Mouse (Mus musculus): Measurements from ENCODE around the gene Inafm2. TPM values are rescaled to one million over a fixed set of nuclear protein-coding genes. Genes with fewer than 3 reads are reported as not detected.

The Inafm2 gene
- polyA plus RNA-seq, 2 experiments, result 7.9 to 24.4 TPM

- ATAC-seq (ENCODE audit: low FRiP score, low read depth), result no peak
- Histone ChIP-seq H3K4me1 (ENCODE audit: control insufficient read depth, insufficient read depth, low read length) (peaks cover 20% of the 10 kb centered on the region), H3K27me3 (ENCODE audit: control insufficient read depth, insufficient read depth, low read length) (no peaks in the 10 kb centered on the region), H3K4me3 (replicated peaks; ENCODE audit: low read length) (no peak overlapping the region), H3K4me2 (replicated peaks; ENCODE audit: low read depth, low read length, severe bottlenecking) (no peak overlapping the region), H3K36me3 (ENCODE audit: control insufficient read depth, insufficient read depth, low read length) (no peaks in the 10 kb centered on the region), H3K9ac (ENCODE audit: low read depth, low read length, severe bottlenecking) (no peak overlapping the region), H3K27ac (replicated peaks; ENCODE audit: low read depth, low read length) (no peak overlapping the region), H3K9me3 (ENCODE audit: control insufficient read depth, low read length) (no peaks in the 10 kb centered on the region)
- no peak for TF ChIP-seq POLR2A (IDR thresholded peaks at IDR 0.05; ENCODE audit: borderline replicate concordance, extremely low read depth, insufficient read depth, insufficient read length)
- 75% methylated on average over 10 of the region's 10 CpGs for WGBS
- no peak for DNase-seq (ENCODE audit: low spot score)
Measured at GRCm38 (mm10) chr2:118766041-118767033, 20.8 kb downstream of the Inafm2 start.

DNA sequence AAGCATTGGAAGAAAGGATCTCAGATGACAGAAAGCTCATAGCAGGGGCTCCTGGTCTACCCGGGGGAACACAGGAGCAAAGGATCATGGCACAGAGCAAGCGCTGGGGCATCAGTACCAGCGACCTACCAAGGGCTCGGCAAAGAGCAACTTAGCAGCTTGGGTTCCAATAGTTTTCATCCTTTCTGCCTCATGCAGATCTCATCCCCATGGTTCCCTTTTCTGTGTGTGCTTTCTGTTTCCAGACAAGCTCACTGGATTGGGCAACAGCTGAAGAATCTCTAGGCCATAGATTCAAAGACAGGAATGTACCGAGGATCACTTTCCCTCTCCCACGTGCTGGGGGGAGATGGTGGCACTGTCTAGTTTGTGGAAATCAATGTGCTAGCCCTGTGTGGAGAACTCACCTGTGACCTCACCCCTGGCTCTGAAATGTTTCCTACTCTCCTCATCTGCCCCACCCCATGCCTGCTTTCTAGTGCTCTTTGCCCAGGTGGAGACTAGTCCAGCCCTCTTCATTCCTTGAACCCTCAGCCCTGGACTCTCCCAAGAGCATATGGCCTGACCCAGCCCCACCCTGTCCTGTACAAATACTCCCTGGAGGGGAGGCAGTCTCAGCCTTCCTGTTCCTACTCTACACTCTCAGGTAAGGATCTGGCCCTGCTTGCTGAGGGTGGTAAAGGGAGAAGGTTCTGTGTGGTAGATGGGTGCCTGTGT lies 26.8 kb downstream of the Inafm2 start, which contains the start of gene Phgr1:
Gene Phgr1, plus strand, starts transcription at position 612 of the 717 bp plus-strand sequence.
- DNase-seq (ENCODE audit: low spot score), result no peak
- Histone ChIP-seq H3K9ac (ENCODE audit: low read depth, low read length, severe bottlenecking) (no peak within 1 kb of the TSS), H3K4me3 (replicated peaks; ENCODE audit: low read length) (no peak within 1 kb of the TSS), H3K4me1 (ENCODE audit: control insufficient read depth, insufficient read depth, low read length) (no peaks in the 10 kb centered on the region), H3K9me3 (ENCODE audit: control insufficient read depth, low read length) (no peaks in the 10 kb centered on the region), H3K4me2 (replicated peaks; ENCODE audit: low read depth, low read length, severe bottlenecking) (no peak within 1 kb of the TSS), H3K27ac (replicated peaks; ENCODE audit: low read depth, low read length) (no peak within 1 kb of the TSS), H3K27me3 (ENCODE audit: control insufficient read depth, insufficient read depth, low read length) (no peaks in the 10 kb centered on the region), H3K36me3 (ENCODE audit: control insufficient read depth, insufficient read depth, low read length) (no peaks in the 10 kb centered on the region)
- 82% methylated on average over 6 of the region's 6 CpGs for WGBS
- no peak for TF ChIP-seq POLR2A (IDR thresholded peaks at IDR 0.05; ENCODE audit: borderline replicate concordance, extremely low read depth, insufficient read depth, insufficient read length)
- ATAC-seq (ENCODE audit: low FRiP score, low read depth), result no peak

- Histone ChIP-seq H3K9ac (ENCODE audit: low read depth, low read length, severe bottlenecking) (no peak overlapping the region), H3K36me3 (ENCODE audit: control insufficient read depth, insufficient read depth, low read length) (no peaks in the 10 kb centered on the region), H3K4me2 (replicated peaks; ENCODE audit: low read depth, low read length, severe bottlenecking) (no peak overlapping the region), H3K4me1 (ENCODE audit: control insufficient read depth, insufficient read depth, low read length) (peaks cover 4% of the 10 kb centered on the region; the same call in 1 of the 2 replicates), H3K27ac (replicated peaks; ENCODE audit: low read depth, low read length) (no peak overlapping the region), H3K4me3 (replicated peaks; ENCODE audit: low read length) (no peak overlapping the region), H3K27me3 (ENCODE audit: control insufficient read depth, insufficient read depth, low read length) (no peaks in the 10 kb centered on the region), H3K9me3 (ENCODE audit: control insufficient read depth, low read length) (no peaks in the 10 kb centered on the region)
- DNase-seq (ENCODE audit: low spot score) (no peak), ATAC-seq (ENCODE audit: low FRiP score, low read depth) (no peak)
- no peak for TF ChIP-seq POLR2A (IDR thresholded peaks at IDR 0.05; ENCODE audit: borderline replicate concordance, extremely low read depth, insufficient read depth, insufficient read length)
- 79% methylated on average over 2 of the region's 2 CpGs for WGBS
Measured at GRCm38 (mm10) chr2:118774536-118774935, 29.0 kb downstream of the Inafm2 start.

DNA sequence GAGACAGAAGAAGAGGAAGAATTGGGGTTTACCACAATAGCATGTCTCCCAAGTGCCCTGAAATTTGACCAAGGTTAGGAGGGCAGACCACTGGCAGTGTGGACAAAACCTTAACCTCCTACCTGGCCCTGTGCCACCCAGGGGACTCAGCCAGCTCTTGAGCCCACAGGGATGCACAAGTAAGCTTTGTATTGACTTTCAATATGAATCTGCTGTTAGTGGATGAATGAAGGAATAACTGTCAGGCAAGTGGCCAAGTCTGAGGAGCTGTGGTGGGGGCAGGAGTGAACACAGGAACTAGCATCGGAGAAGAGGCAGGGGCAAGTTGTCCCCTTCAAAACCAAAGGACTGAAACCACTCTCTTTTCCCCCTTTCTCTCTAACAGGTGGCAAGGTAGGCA lies 29.8 kb downstream of the Inafm2 start:
- H3K4me1 ChIP-seq (ENCODE audit: control insufficient read depth, insufficient read depth, low read length), result peaks cover 4% of the 10 kb centered on the region; the same call in 1 of the 2 replicates
- no peak overlapping the region for H3K9ac ChIP-seq (ENCODE audit: low read depth, low read length, severe bottlenecking)
- H3K27ac ChIP-seq (replicated peaks; ENCODE audit: low read depth, low read length), result no peak overlapping the region
- WGBS, result 44% methylated on average over 1 of the region's 1 CpGs
- H3K9me3 ChIP-seq (ENCODE audit: control insufficient read depth, low read length), result no peaks in the 10 kb centered on the region
- no peak overlapping the region for H3K4me2 ChIP-seq (replicated peaks; ENCODE audit: low read depth, low read length, severe bottlenecking)
- no peak overlapping the region for H3K4me3 ChIP-seq (replicated peaks; ENCODE audit: low read length)
- DNase-seq (ENCODE audit: low spot score) (no peak), ATAC-seq (ENCODE audit: low FRiP score, low read depth) (no peak)
- no peaks in the 10 kb centered on the region for H3K36me3 ChIP-seq (ENCODE audit: control insufficient read depth, insufficient read depth, low read length)
- no peak for TF ChIP-seq POLR2A (IDR thresholded peaks at IDR 0.05; ENCODE audit: borderline replicate concordance, extremely low read depth, insufficient read depth, insufficient read length)
- no peaks in the 10 kb centered on the region for H3K27me3 ChIP-seq (ENCODE audit: control insufficient read depth, insufficient read depth, low read length)

DNA sequence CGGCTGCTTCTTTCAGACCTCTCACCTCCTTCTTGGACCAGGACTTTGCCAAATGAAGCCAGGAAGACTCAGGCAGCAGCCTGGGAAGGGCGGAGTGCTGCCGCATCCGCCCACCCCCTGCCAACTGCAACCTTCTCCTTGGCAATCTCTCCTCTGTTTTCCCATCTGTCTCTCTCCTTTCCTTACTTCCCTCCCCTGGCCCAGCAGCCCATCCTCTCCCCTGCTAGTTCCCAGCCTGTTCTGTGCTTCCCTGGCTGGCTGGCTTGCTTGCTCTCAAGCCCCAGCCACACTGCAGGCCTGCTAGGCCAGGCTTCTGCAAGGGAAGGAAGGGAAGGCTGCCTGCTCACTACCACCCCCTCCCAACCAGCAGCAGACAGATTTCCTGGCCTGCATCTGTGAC lies 30.3 kb downstream of the Inafm2 start:
- no peak for TF ChIP-seq POLR2A (IDR thresholded peaks at IDR 0.05; ENCODE audit: borderline replicate concordance, extremely low read depth, insufficient read depth, insufficient read length)
- no peak for DNase-seq (ENCODE audit: low spot score)
- H3K27me3 ChIP-seq (ENCODE audit: control insufficient read depth, insufficient read depth, low read length), result no peaks in the 10 kb centered on the region
- no peak overlapping the region for H3K4me2 ChIP-seq (replicated peaks; ENCODE audit: low read depth, low read length, severe bottlenecking)
- ATAC-seq (ENCODE audit: low FRiP score, low read depth), result no peak
- no peak overlapping the region for H3K4me3 ChIP-seq (replicated peaks; ENCODE audit: low read length)
- H3K27ac ChIP-seq (replicated peaks; ENCODE audit: low read depth, low read length), result no peak overlapping the region
- no peak overlapping the region for H3K9ac ChIP-seq (ENCODE audit: low read depth, low read length, severe bottlenecking)
- H3K4me1 ChIP-seq (ENCODE audit: control insufficient read depth, insufficient read depth, low read length), result peaks cover 4% of the 10 kb centered on the region; the same call in 1 of the 2 replicates
- WGBS, result 54% methylated on average over 4 of the region's 4 CpGs
- H3K36me3 ChIP-seq (ENCODE audit: control insufficient read depth, insufficient read depth, low read length), result no peaks in the 10 kb centered on the region
- no peaks in the 10 kb centered on the region for H3K9me3 ChIP-seq (ENCODE audit: control insufficient read depth, low read length)

Data from limb, embryonic 14.5 days (tissue).